Mouse (Mus musculus): ENCODE data around the gene Rhbdl1.
"Not testable (repeated sequence)": the region's sequence is repeated elsewhere in the genome, so short reads cannot be mapped to it uniquely, and the experiment has no call there.

The Rhbdl1 gene

GRCm38 (mm10) chr17:25825984-25826570 is 11.0 kb downstream of the Rhbdl1 start:
- DNase-seq = no peak

GRCm38 (mm10) chr17:25825311-25825710 is 11.8 kb downstream of the Rhbdl1 start:
- DNase-seq = no peak

GRCm38 (mm10) chr17:25824362-25825142 is 12.5 kb downstream of the Rhbdl1 start:
- no peak for DNase-seq

GRCm38 (mm10) chr17:25823452-25823851 is 13.6 kb downstream of the Rhbdl1 start, which contains the start of gene Wdr24:
TSS of gene Wdr24 (plus strand) at chr17:25823627.
- peak; percentile 73 for DNase-seq

GRCm38 (mm10) chr17:25818851-25819780 is 18.0 kb downstream of the Rhbdl1 start:
- DNase-seq = no peak

DNA sequence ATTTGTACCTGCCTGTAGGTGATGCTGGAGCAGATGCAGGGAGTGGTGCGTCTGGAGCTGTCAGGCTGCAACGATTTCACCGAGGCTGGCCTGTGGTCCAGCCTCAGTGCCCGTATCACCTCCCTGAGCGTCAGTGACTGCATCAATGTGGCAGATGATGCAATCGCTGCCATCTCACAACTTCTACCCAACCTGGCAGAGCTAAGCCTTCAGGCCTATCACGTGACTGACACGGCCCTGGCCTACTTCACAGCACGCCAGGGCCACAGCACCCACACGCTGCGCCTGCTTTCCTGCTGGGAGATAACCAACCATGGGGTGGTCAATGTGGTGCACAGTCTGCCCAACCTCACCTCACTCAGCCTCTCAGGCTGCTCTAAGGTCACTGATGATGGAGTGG is 19.4 kb downstream of the Rhbdl1 start:
- no peak for DNase-seq

DNA sequence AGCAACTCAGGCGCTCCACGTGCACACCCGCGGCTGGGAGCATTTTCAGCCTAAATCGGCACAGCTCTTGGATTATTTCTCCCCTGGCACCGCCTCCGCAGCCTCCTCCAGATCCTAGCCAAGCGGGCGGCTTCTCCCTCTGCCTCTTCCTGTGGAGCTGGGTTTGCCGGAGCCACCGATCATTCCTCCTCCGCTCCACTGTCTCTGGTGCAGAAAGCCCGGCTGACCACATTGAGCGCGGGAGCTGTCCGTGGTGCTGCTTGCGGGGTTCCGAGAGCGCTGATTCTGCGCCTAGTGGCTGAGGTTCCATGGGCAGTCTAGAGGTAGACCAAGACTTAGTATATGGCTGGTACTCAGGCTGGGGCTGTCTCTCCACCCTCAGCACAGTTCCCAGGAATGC is 23.6 kb downstream of the Rhbdl1 start:
- peak; percentile 72 for DNase-seq

- DNase-seq = no peak
Measured at GRCm38 (mm10) chr17:25810890-25811289, 26.2 kb downstream of the Rhbdl1 start.

- DNase-seq = no peak
Measured at GRCm38 (mm10) chr17:25809606-25810340, 27.3 kb downstream of the Rhbdl1 start.

DNA sequence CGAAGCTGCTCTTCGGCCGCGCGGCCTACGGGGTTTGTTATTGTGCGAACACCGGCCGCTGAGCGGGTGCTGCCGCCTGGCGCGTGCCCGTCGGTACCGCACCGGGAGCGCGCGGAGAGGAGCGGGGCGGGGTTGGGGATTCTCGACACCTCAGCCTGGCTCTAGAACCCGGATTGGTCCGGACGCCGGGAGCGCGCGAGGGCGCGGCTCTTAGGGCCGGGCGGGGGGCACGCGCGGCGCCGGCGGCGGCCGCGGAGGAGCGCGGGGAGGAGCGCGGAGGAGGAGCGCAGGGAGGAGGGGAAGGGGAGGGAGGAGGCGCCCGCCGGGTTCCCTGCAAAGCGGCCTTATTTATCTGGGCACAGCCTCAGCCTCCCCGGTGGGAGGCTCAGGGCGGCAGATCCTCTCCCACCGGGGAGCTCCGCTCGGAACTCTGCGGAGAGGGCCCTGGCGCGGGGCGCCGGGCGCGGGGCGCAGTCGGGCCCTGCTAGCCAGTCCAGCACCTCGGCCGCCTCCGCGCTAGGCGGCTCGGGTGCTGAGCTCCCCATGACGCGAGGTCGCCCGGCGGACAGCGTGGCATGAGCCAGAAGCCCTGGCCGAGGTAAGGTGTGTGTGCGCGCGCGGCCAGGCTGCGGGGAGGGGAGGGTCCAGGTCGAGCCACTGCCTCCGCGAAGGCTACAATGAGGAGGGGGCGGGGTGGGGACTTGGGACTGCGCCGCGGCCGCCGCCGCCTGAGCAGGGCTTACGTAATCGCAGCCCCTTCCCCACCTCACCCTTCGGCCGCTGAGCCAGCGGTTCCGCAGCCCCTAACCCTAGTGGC is 28.1 kb downstream of the Rhbdl1 start, which contains the start of gene Fbxl16:
Gene Fbxl16 (plus strand): TSS at position 297 of the 817 bp plus-strand sequence.
- peak; percentile 75 for DNase-seq

GRCm38 (mm10) chr17:25808028-25808427 is 29.1 kb downstream of the Rhbdl1 start:
- DNase-seq = no peak

DNA sequence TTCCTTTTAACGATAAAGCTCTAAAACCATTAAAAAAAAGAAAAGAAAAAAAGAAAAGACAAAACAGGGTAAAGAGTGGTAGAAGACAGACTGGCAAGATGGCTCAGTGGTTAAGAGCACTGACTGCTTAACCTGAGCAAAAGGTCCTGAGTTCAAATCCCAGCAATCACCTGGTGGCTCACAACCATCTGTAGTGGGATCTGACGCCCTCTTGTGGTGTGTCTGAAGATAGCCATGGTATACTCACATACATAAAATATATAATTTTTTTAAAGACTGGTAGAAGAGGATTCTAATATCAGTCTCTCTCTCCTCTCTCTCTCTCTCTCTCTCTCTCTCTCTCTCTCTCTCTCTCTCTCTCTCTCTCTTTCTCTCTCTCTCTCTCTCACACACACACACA is 29.6 kb downstream of the Rhbdl1 start:
- DNase-seq = not testable (repeated sequence)

DNA sequence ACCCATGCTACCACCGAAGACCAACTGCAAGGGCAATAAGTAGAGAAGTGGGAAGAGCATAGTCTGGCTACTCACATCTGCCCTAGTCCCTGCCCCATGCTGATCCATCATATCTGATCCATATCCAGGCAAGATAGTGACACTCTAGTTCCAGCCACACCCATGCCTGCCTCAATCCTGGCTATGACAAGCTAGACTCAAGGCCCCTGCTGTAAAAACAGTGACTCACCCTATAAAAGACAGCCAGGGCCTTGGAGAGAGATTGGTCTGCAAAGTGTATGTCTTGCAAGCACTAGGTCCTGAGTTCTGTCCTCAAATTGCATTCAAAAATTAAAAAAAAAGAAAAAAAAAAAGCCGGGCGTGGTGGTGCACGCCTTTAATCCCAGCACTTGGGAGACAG is 30.6 kb downstream of the Rhbdl1 start:
- DNase-seq = no peak

DNA sequence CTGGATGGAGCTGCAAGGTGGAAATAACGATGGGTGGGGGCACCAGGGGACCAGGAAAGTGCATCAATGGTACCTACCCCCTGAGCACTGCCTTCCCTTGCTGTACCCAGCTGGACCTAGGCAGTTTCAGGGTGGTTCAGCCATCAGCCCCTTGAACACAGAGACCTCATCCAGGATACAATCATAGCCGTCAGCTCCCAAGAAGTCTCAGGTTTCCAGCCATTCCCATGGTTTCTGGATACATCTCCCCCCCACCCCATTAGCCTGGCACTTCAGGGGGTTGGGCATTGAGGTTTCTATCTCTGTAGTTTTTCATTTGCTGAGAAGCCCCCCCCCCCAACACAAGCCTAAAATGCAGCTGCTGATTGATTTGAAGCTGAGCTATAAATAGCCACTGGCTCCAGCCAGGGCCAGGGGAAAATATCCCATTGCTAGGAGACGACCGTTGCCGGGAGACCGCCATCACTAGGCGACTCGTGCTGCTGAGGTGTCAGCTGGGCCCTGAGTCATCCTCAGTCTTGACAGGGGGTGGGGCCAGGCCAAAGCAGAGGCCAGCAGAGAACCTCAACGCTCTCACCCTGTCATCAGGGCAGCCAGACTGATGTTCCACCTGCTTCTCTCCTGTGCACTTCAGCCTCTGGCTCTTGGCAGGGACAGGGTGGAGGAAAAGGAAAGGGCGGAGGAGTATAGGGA is 34.1 kb downstream of the Rhbdl1 start:
- no peak for DNase-seq

DNA sequence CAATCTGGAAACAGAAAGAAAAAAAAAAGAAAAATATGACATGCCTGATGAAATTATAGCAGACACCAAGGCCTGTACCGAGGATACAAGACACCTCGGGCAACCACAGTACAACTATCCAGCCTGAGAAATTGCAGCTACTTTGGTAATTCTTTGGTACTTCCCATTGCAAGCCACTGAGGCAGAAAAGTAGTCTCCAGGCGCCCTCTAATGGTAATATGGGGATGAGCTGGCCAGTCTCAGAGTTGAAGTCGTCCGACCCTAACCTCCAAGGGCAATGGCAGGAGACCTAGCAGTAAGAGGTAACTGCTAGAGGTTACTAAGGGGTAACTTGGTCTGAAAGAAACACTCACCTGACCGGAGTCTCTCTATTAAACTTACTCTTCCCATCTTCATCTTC is 36.1 kb downstream of the Rhbdl1 start:
- DNase-seq = peak; percentile 77

GRCm38 (mm10) chr17:25796951-25797369 is 40.1 kb downstream of the Rhbdl1 start, which contains the start of gene Metrn:
TSS of gene Metrn (minus strand) at chr17:25797136.
- peak; percentile 83 for DNase-seq

DNA sequence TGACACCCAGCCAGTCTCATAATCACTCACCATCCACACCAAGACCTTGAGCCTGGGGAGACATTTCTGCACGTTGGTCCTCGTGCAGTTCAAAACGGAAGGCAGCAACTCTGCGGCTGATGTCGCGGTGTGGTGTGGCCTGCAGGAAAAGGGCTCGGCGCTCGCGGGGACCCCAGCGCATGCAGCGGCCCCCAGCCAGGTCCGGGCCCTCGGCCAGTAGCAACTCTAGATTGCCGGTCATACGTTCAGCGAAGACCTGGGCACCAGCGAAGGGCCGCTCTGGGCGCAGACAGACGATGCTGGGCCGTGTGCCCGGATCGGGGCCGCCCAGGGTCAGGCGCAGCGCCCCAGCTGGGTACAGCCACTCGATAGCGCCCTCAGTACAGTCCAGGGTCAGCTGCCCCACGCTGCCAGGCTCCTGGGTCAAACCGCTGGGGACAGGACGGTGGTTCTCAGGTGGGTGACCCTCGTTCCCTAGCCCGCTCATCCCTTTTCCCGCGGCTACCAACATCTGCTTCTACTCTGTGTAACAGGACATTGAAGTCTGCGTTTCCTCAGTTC is 40.8 kb downstream of the Rhbdl1 start:
- DNase-seq = no peak

DNA sequence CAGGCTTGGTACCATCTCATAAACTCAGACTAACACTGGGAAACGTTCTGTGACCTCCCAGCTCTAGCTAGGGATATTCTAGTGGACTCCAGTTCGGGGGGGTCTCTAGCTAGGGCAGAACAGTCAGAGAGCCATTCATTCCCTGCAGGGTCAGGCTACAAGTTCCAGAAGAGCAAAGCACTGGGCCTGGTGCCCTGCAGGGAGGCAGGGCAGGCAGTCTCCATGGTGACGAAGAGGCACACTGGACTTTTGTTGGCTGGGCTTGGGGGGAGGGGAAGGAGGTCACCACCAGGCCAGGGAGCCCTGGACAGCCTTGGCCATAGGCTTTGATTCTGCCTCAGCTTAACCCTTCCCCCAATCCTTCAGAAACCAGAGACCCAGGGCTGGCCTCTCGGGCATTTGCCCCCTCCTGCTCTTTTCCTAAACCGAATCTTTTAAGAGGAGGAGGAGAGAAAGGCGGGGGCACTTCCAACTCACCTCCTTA is 41.4 kb downstream of the Rhbdl1 start, which contains the start of gene AC134908.4:
Gene AC134908.4 (minus strand): TSS at position 51 of the 484 bp plus-strand sequence.
- peak; percentile 83 for DNase-seq

- no peak for DNase-seq
Measured at GRCm38 (mm10) chr17:25794998-25795397, 42.1 kb downstream of the Rhbdl1 start.

- DNase-seq = no peak
Measured at GRCm38 (mm10) chr17:25794197-25794596, 42.9 kb downstream of the Rhbdl1 start.
